Mouse (Mus musculus): ENCODE data around the gene 3110082J24Rik.

DNA sequence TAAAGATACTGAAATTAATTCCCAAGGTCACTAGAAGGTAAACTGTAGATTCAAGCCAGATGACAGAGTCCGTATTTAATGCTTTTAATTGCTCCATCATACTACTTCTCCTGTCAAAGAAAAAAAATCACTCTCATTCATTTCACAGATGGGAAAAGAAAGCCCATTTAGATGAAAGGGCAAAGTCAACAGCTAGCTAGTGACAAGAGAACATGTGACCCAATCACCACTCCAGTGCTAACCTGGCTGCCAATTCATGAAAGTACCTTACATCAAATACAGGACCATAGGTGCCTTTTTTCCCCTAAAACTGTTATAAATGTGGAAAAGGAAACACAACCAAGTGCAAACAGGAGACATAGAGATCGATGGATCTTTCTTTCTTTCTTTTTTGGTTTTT lies 47.3 kb upstream of the 3110082J24Rik start:
- TF ChIP-seq CTCF (IDR thresholded peaks at IDR 0.05; ENCODE audit: low read depth, low read length) (no peak), POLR2AphosphoS5 (IDR thresholded peaks at IDR 0.05; ENCODE audit: insufficient replicate concordance, low read depth, low read length) (no peak), GATA1 (IDR thresholded peaks at IDR 0.05; ENCODE audit: borderline replicate concordance, low read length) (no peak)
